8 mouse cellular contexts compared by ENCODE assay signal in genomic region chr5:143180255-143181076, GRCm38 (mm10). TPM values are rescaled to one million over a fixed set of nuclear protein-coding genes. Genes with fewer than 3 reads are reported as not detected.
A peak's percentile ranks its signal among the peaks of the same experiment; 100 is the strongest.
DNase-seq lines count a peak whose midpoint lies in the region; ATAC-seq and TF ChIP-seq lines count a peak whose summit lies in the region.

Gene Rbak (minus strand): TSS chr5:143180775.
Gene Spdye4b (plus strand): TSS chr5:143181017.

- TF ChIP-seq EP300 in MEL (IDR thresholded peaks at IDR 0.05; ENCODE audit: low read depth in 1 of 2, low read length in 2 of 2), result 0 out of 4 replicates have a peak, but pooled peaks of 1 of the 2 experiments have one; percentile 11

- peak within 1 kb of the TSS; percentile 85 for H3K9ac ChIP-seq in MEL (ENCODE audit: control insufficient read depth, low read depth, low read length, poor library complexity, severe bottlenecking)
- peak within 1 kb of the TSS; percentile 91 for H3K9ac ChIP-seq in lung, embryonic 16.5 days (ENCODE audit: low read length)

- H3K4me2 ChIP-seq in lung, embryonic 16.5 days (ENCODE audit: low read depth, low read length), result peak within 1 kb of the TSS; percentile 84

- peaks cover 4 to 6% of the 10 kb centered on the region in 2 experiments for H3K36me3 ChIP-seq in MEL (ENCODE audit: control insufficient read depth in 1 of 2, insufficient read depth in 2 of 2, low read length in 2 of 2)
- peaks cover 26% of the 10 kb centered on the region for H3K36me3 ChIP-seq in lung, embryonic 16.5 days (ENCODE audit: control insufficient read depth, insufficient read depth, low read length)

- WGBS in lung, embryonic 16.5 days, result under 1% methylated on average over 58 of the region's 58 CpGs

- H3K4me3 ChIP-seq in MEL (ENCODE audit: control insufficient read depth in 1 of 2, insufficient read depth in 1 of 2, low read depth in 2 of 2, low read length in 2 of 2), result peak within 1 kb of the TSS; percentile 77 to 78
- H3K4me3 ChIP-seq in lung, embryonic 16.5 days (ENCODE audit: low read length), result peak within 1 kb of the TSS; percentile 75

- peak; percentile 97 for DNase-seq in MEL (ENCODE audit: low read depth, low spot score)
- DNase-seq in cerebellum, adult 8-10 months, result peak; percentile 91
- DNase-seq in forelimb bud, embryonic 11.5 days (ENCODE audit: low read depth, low spot score), result peak; percentile 97
- peak; percentile 87 for DNase-seq in layer of hippocampus, adult 9-10 months (ENCODE audit: low spot score)
- peak; percentile 69 for DNase-seq in ovary, postnatal 10 days (ENCODE audit: low spot score)
- DNase-seq in thymus, postnatal 10 days (ENCODE audit: low spot score in 2 of 2), result peak; percentile 85 to 86

- no peak for TF ChIP-seq CTCF in MEL (IDR thresholded peaks at IDR 0.05 in 2 of 3, conservative IDR thresholded peaks at IDR 0.05 in 1 of 3; ENCODE audit: control insufficient read depth in 1 of 3, insufficient read depth in 1 of 3, low read depth in 2 of 3, low read length in 3 of 3, poor library complexity in 1 of 3, severe bottlenecking in 1 of 3)

- peaks cover 3 to 7% of the 10 kb centered on the region in 2 experiments; a peak in 3 of 4 replicates for H3K4me1 ChIP-seq in MEL (ENCODE audit: control insufficient read depth in 1 of 2, insufficient read depth in 2 of 2, low read length in 2 of 2)
- peaks cover 12% of the 10 kb centered on the region for H3K4me1 ChIP-seq in lung, embryonic 16.5 days (replicated peaks; ENCODE audit: control insufficient read depth, insufficient read depth, low read length)

- peaks cover 9% of the 10 kb centered on the region for H3K79me2 ChIP-seq in MEL (ENCODE audit: control insufficient read depth, insufficient read depth, low read length, poor library complexity)

- TF ChIP-seq POLR2A in MEL (IDR thresholded peaks at IDR 0.05; ENCODE audit: control insufficient read depth in 1 of 2, insufficient read depth in 1 of 2, low read depth in 1 of 2, low read length in 2 of 2, poor library complexity in 1 of 2), result peak; percentile 63 to 85; a peak in 3 of 4 replicates

- no peak for TF ChIP-seq RAD21 in MEL (IDR thresholded peaks at IDR 0.05; ENCODE audit: low read depth, low read length)

- H3K27ac ChIP-seq in MEL (ENCODE audit: control insufficient read depth, low read depth, low read length), result peak within 1 kb of the TSS; percentile 36
- H3K27ac ChIP-seq in lung, embryonic 16.5 days (ENCODE audit: low read length), result peak within 1 kb of the TSS; percentile 76; the same call in 1 of the 2 replicates

- H3K9me3 ChIP-seq in MEL (replicated peaks; ENCODE audit: insufficient read depth, low read length), result no peaks in the 10 kb centered on the region
- no peaks in the 10 kb centered on the region for H3K9me3 ChIP-seq in lung, embryonic 16.5 days (ENCODE audit: control insufficient read depth, low read length)

- ATAC-seq in hematopoietic stem cell, adult 5-6 weeks (replicated peaks in 1 of 2; ENCODE audit: insufficient read depth in 1 of 2, low FRiP score in 2 of 2, low TSS enrichment in 1 of 2, low read depth in 1 of 2, poor library complexity in 2 of 2, severe bottlenecking in 2 of 2), result peak; percentile 91 to 92
- peak; percentile 98 for ATAC-seq in lung, embryonic 16.5 days (ENCODE audit: low read depth)

- no peaks in the 10 kb centered on the region for H3K27me3 ChIP-seq in MEL (ENCODE audit: control insufficient read depth in 1 of 2, insufficient read depth in 2 of 2, low read length in 2 of 2)
- no peaks in the 10 kb centered on the region for H3K27me3 ChIP-seq in lung, embryonic 16.5 days (ENCODE audit: control insufficient read depth, insufficient read depth, low read depth, low read length)

TF ChIP-seq in MEL, 35 proteins besides CTCF, POLR2A, EP300 and RAD21:
- TF ChIP-seq NRF1 (IDR thresholded peaks at IDR 0.05; ENCODE audit: insufficient read depth, low read depth, low read length, poor library complexity, severe bottlenecking), result peak; percentile 95
- no peak for TF ChIP-seq SMC3 (IDR thresholded peaks at IDR 0.05; ENCODE audit: low read depth, low read length)
- TF ChIP-seq ZMIZ1 (IDR thresholded peaks at IDR 0.05; ENCODE audit: low read depth, low read length), result peak; percentile 65; the same call in 1 of the 2 replicates
- 0 out of 2 replicates have a peak, but pooled peaks have one; percentile 54 for TF ChIP-seq E2F4 (IDR thresholded peaks at IDR 0.05; ENCODE audit: borderline replicate concordance, low read depth, low read length)
- no peak for TF ChIP-seq GABPA (IDR thresholded peaks at IDR 0.05; ENCODE audit: low read depth, low read length)
- TF ChIP-seq MAFK (IDR thresholded peaks at IDR 0.05; ENCODE audit: borderline replicate concordance, low read depth, low read length), result no peak
- peak; percentile 44; the same call in 1 of the 2 replicates for TF ChIP-seq ETS1 (IDR thresholded peaks at IDR 0.05; ENCODE audit: low read depth, low read length)
- no peak for TF ChIP-seq BHLHE40 (IDR thresholded peaks at IDR 0.05; ENCODE audit: borderline replicate concordance, low read depth, low read length)
- peak; percentile 97 for TF ChIP-seq HCFC1 (IDR thresholded peaks at IDR 0.05; ENCODE audit: low read depth, low read length)
- no peak for TF ChIP-seq MYB (IDR thresholded peaks at IDR 0.05; ENCODE audit: low read depth, low read length)
- peak; percentile 95 for TF ChIP-seq MAX (IDR thresholded peaks at IDR 0.05; ENCODE audit: low read length)
- TF ChIP-seq MXI1 (IDR thresholded peaks at IDR 0.05; ENCODE audit: low read depth, low read length), result peak; percentile 80
- TF ChIP-seq RCOR1 (IDR thresholded peaks at IDR 0.05; ENCODE audit: low read depth, low read length), result no peak
- TF ChIP-seq NELFE (IDR thresholded peaks at IDR 0.05; ENCODE audit: low read depth, low read length), result peak; percentile 91
- TF ChIP-seq GATA1 (IDR thresholded peaks at IDR 0.05; ENCODE audit: low read depth, low read length), result no peak
- TF ChIP-seq USF1 (IDR thresholded peaks at IDR 0.05; ENCODE audit: low read depth, low read length), result peak; percentile 40; the same call in 1 of the 2 replicates
- TF ChIP-seq ZNF384 (IDR thresholded peaks at IDR 0.05; ENCODE audit: low read depth, low read length), result no peak
- TF ChIP-seq MYC (IDR thresholded peaks at IDR 0.05; ENCODE audit: low read depth, low read length), result peak; percentile 76
- peak; percentile 100 for TF ChIP-seq ELF1 (IDR thresholded peaks at IDR 0.05; ENCODE audit: low read depth, low read length)
- TF ChIP-seq ZKSCAN1 (IDR thresholded peaks at IDR 0.05; ENCODE audit: low read depth, low read length), result no peak
- peak; percentile 84 for TF ChIP-seq KAT2A (conservative IDR thresholded peaks at IDR 0.05; ENCODE audit: low read depth, low read length)
- 0 out of 2 replicates have a peak, but pooled peaks have one; percentile 14 for TF ChIP-seq UBTF (IDR thresholded peaks at IDR 0.05; ENCODE audit: borderline replicate concordance, insufficient read depth, low read depth, low read length)
- no peak for TF ChIP-seq MEF2A (IDR thresholded peaks at IDR 0.05; ENCODE audit: extremely low read depth, insufficient replicate concordance, low read depth, low read length, poor library complexity, severe bottlenecking)
- no peak for TF ChIP-seq CHD1 (IDR thresholded peaks at IDR 0.05; ENCODE audit: low read depth, low read length)
- TF ChIP-seq TBP (IDR thresholded peaks at IDR 0.05; ENCODE audit: low read depth, low read length), result peak; percentile 75
- TF ChIP-seq JUND (IDR thresholded peaks at IDR 0.05; ENCODE audit: low read depth, low read length), result no peak
- peak; percentile 96 for TF ChIP-seq SIN3A (IDR thresholded peaks at IDR 0.05; ENCODE audit: low read length)
- peak; percentile 78; the same call in 1 of the 2 replicates for TF ChIP-seq MAZ (IDR thresholded peaks at IDR 0.05; ENCODE audit: low read depth, low read length)
- no peak for TF ChIP-seq TAL1 (IDR thresholded peaks at IDR 0.05; ENCODE audit: low read length)
- no peak for TF ChIP-seq POLR2AphosphoS5 (IDR thresholded peaks at IDR 0.05; ENCODE audit: borderline replicate concordance, low read depth, low read length)
- peak; percentile 62; the same call in 1 of the 2 replicates for TF ChIP-seq POLR2AphosphoS2 (IDR thresholded peaks at IDR 0.05; ENCODE audit: low read length)
- peak; percentile 65; the same call in 1 of the 2 replicates for TF ChIP-seq TCF12 (IDR thresholded peaks at IDR 0.05; ENCODE audit: low read depth, low read length)
- TF ChIP-seq ZC3H11A (IDR thresholded peaks at IDR 0.05; ENCODE audit: low read depth, low read length), result no peak
- 0 out of 2 replicates have a peak, but pooled peaks have one; percentile 20 for TF ChIP-seq CHD2 (IDR thresholded peaks at IDR 0.05; ENCODE audit: low read length)
- TF ChIP-seq USF2 (IDR thresholded peaks at IDR 0.05; ENCODE audit: borderline replicate concordance in 1 of 2, insufficient read depth in 1 of 2, low read depth in 1 of 2, low read length in 2 of 2), result no peak

RNA-seq across cellular contexts. Expression of gene Rbak, which starts in this region (rescaled TPM):
- total RNA-seq in MEL (2012; rRNA removed), result 5.4 and 7.5 TPM in 2 replicates
- polyA plus RNA-seq in MEL (2012; ENCODE audit: insufficient read depth in 1 of 2, insufficient read length in 2 of 2, low read depth in 1 of 2, low replicate concordance in 2 of 2, missing spikeins in 1 of 2), result 1 to 10 TPM in 1 of 2 experiments, not detected in 1; 7.4 TPM
- 12.7 and 19.6 TPM in 2 replicates for total RNA-seq in hematopoietic stem cell, adult 5-6 weeks (2017)
- 11.7 and 12.7 TPM in 2 replicates for polyA plus RNA-seq in lung, embryonic 16.5 days (2015; fragmentation: Nextera tagmentation; extraction: Ambion mirVana)

RNA-seq across cellular contexts. Expression of gene Spdye4b, which starts in this region (rescaled TPM):
- not detected in 2 replicates for total RNA-seq in MEL (2012; rRNA removed)
- not detected for polyA plus RNA-seq in MEL (2012; ENCODE audit: insufficient read depth in 1 of 2, insufficient read length in 2 of 2, low read depth in 1 of 2, low replicate concordance in 2 of 2, missing spikeins in 1 of 2)
- not detected in 2 replicates for total RNA-seq in hematopoietic stem cell, adult 5-6 weeks (2017)
- 0.11 TPM in 1 of 2 replicates, not detected in the other for polyA plus RNA-seq in lung, embryonic 16.5 days (2015; fragmentation: Nextera tagmentation; extraction: Ambion mirVana)

Comparison
In these comparisons a context has a peak if more than half of its experiments do, and no peak if none do; other contexts are left out.
1. Peak in every context shown above with its lines: DNase-seq, ATAC-seq, H3K4me3 ChIP-seq and H3K27ac ChIP-seq.